Mouse (Mus musculus) hindbrain, embryonic 12.5 days (tissue): ENCODE results near the gene Sun1. TPM values are rescaled to one million over a fixed set of nuclear protein-coding genes. Genes with fewer than 3 reads are reported as not detected.

Source experiments
- ATAC-seq: fragments of 200-750 bp; cut with Nextera tagmentation; 2 replicates; pipeline ENCODE4 v1.8.0; 2017; ENCODE audit warnings: moderate TSS enrichment; ENCODE audit not compliant: low FRiP score
- H3K27ac ChIP-seq: fragments of 300-500 bp; sonication (generic); 2 replicates; pipeline ENCODE4 v1.5.1; 2016; ENCODE audit warnings: mild to moderate bottlenecking
- H3K27me3 ChIP-seq: fragments of 300-500 bp; sonication (generic); 2 replicates; pipeline ENCODE4 v1.6.1; 2016; ENCODE audit warnings: mild to moderate bottlenecking
- H3K36me3 ChIP-seq: fragments of 300-500 bp; sonication (generic); 2 replicates; pipeline ENCODE4 v1.6.1; 2016; ENCODE audit warnings: mild to moderate bottlenecking
- H3K4me1 ChIP-seq: fragments of 300-500 bp; sonication (generic); 2 replicates; pipeline ENCODE4 v1.6.1; 2016
- H3K4me2 ChIP-seq: fragments of 300-500 bp; sonication (generic); replicated peaks from 2 replicates; pipeline ENCODE4 v1.6.1; 2016; ENCODE audit warnings: mild to moderate bottlenecking
- H3K4me3 ChIP-seq: fragments of 300-500 bp; sonication (generic); 2 replicates; pipeline ENCODE4 v1.5.1; 2016; ENCODE audit warnings: mild to moderate bottlenecking
- H3K9ac ChIP-seq: fragments of 300-500 bp; sonication (generic); 2 replicates; pipeline ENCODE4 v1.6.1; 2016; ENCODE audit warnings: mild to moderate bottlenecking, moderate library complexity
- H3K9me3 ChIP-seq: fragments of 300-500 bp; sonication (generic); replicated peaks from 2 replicates; pipeline ENCODE4 v1.6.1; 2016; ENCODE audit warnings: mild to moderate bottlenecking
- WGBS: fragments of 180-500 bp; shearing (Covaris S2); methylation state at CpG from one replicate; pipeline ENCODE4 v1.1.7; 2016; 5-methylcytosine and 5-hydroxymethylcytosine counted together
- polyA plus RNA-seq: library from polyadenylated mRNA; unstranded; fragments of >200 nt; fragmentation: Nextera tagmentation; extraction: Ambion mirVana; gene quantifications from 2 replicates; pipeline ENCODE4 v1.2.1, GENCODE M21; 2016

Sun1 gene
- polyA plus RNA-seq, 1 experiment from 2014 or later: 55.3 TPM

GRCm38 (mm10) chr5:139297092-139297491 lies 96.7 kb downstream of the Sun1 start:
- no peak for ATAC-seq
- no peaks in the 10 kb centered on the region for H3K9me3 ChIP-seq
- no peaks in the 10 kb centered on the region for H3K4me1 ChIP-seq
- H3K4me2 ChIP-seq: no peak overlapping the region
- 97% methylated on average over 10 of the region's 10 CpGs for WGBS
- no peak overlapping the region for H3K9ac ChIP-seq
- H3K4me3 ChIP-seq: no peak overlapping the region
- no peaks in the 10 kb centered on the region for H3K36me3 ChIP-seq
- H3K27ac ChIP-seq: no peak overlapping the region
- H3K27me3 ChIP-seq: no peaks in the 10 kb centered on the region

GRCm38 (mm10) chr5:139297745-139298144 lies 97.3 kb downstream of the Sun1 start:
- WGBS: 85% methylated on average over 5 of the region's 5 CpGs

More at GRCm38 (mm10) chr5:139297745-139298144, 97.3 kb downstream of the Sun1 start:
- Histone ChIP-seq H3K9me3 (no peaks in the 10 kb centered on the region), H3K4me2 (no peak overlapping the region), H3K27ac (no peak overlapping the region), H3K4me3 (no peak overlapping the region), H3K9ac (no peak overlapping the region), H3K36me3 (no peaks in the 10 kb centered on the region), H3K27me3 (no peaks in the 10 kb centered on the region), H3K4me1 (no peaks in the 10 kb centered on the region)
- no peak for ATAC-seq

Other genes starting within 250 kb of the Sun1 start
- 11.2 and 13.4 TPM in 2 replicates for gene Pdgfa, start 203.3 kb upstream of the Sun1 start, polyA plus RNA-seq
- gene Prkar1b, start 50.6 kb upstream of the Sun1 start, polyA plus RNA-seq: 70.1 and 72.6 TPM in 2 replicates
- 6.5 and 8.0 TPM in 2 replicates for gene Dnaaf5, start 50.4 kb upstream of the Sun1 start, polyA plus RNA-seq
- gene Get4, start 51.7 kb downstream of the Sun1 start, polyA plus RNA-seq: 123 and 126 TPM in 2 replicates
- 13.1 and 13.7 TPM in 2 replicates for gene Adap1, start 125.0 kb downstream of the Sun1 start, polyA plus RNA-seq
- 107 and 117 TPM in 2 replicates for gene Cox19, start 150.8 kb downstream of the Sun1 start, polyA plus RNA-seq
- gene Cyp2w1, start 152.0 kb downstream of the Sun1 start, polyA plus RNA-seq: 0.41 and 0.46 TPM in 2 replicates
- gene Gpr146, start 177.1 kb downstream of the Sun1 start, polyA plus RNA-seq: 1.8 and 2.4 TPM in 2 replicates
- 0.45 and 0.90 TPM in 2 replicates for gene C130050O18Rik, start 204.6 kb downstream of the Sun1 start, polyA plus RNA-seq
- gene Gper1, start 222.5 kb downstream of the Sun1 start, polyA plus RNA-seq: 5.0 TPM in 2 replicates